Mouse (Mus musculus): ENCODE data around the gene Ipcef1. TPM values are rescaled to one million over a fixed set of nuclear protein-coding genes. Genes with fewer than 3 reads are reported as not detected.
"Not testable (repeated sequence)": the region's sequence is repeated elsewhere in the genome, so short reads cannot be mapped to it uniquely, and the experiment has no call there.

The Ipcef1 gene
- polyA plus RNA-seq, 1 experiment from 2014 or later = 0.51 TPM

- Histone ChIP-seq H3K27me3 (replicated peaks) (no peaks in the 10 kb centered on the region), H3K36me3 (no peaks in the 10 kb centered on the region), H3K4me2 (no peak overlapping the region), H3K9me3 (no peaks in the 10 kb centered on the region), H3K4me3 (replicated peaks) (no peak overlapping the region), H3K4me1 (no peaks in the 10 kb centered on the region), H3K9ac (no peak overlapping the region), H3K27ac (no peak overlapping the region)
- ATAC-seq (ENCODE audit: insufficient read depth, low FRiP score, low read depth) = no peak
- WGBS = 81% methylated on average over 2 of the region's 2 CpGs
Measured at GRCm38 (mm10) chr10:7033459-7033858, 18.8 kb downstream of the Ipcef1 start.

DNA sequence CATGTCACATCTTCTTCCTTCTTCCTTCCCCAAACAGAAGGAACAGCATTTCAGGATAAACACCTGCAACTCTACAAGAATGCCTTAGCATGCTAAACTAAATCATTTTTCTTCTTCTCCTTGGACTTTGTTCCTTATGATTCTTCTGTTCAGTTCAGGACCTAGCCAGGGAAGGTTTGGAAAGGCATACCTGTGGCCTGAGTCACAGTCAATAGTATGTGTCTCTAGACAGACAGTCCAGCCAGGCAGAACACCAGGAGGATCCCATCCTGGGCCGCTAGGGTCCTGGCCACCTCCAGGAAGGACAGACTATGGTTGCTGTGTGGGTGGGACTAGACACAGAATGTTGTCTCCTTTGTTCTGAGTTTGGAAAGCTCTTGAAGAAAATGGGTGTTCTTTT lies 27.2 kb downstream of the Ipcef1 start:
- H3K27ac ChIP-seq = no peak overlapping the region
- H3K9me3 ChIP-seq = no peaks in the 10 kb centered on the region
- H3K27me3 ChIP-seq (replicated peaks) = no peaks in the 10 kb centered on the region
- H3K4me1 ChIP-seq = no peaks in the 10 kb centered on the region
- H3K36me3 ChIP-seq = no peaks in the 10 kb centered on the region
- ATAC-seq (ENCODE audit: insufficient read depth, low FRiP score, low read depth) = no peak
- H3K4me2 ChIP-seq = no peak overlapping the region
- 84% methylated on average over 1 of the region's 1 CpGs for WGBS
- H3K9ac ChIP-seq = no peak overlapping the region
- H3K4me3 ChIP-seq (replicated peaks) = no peak overlapping the region

DNA sequence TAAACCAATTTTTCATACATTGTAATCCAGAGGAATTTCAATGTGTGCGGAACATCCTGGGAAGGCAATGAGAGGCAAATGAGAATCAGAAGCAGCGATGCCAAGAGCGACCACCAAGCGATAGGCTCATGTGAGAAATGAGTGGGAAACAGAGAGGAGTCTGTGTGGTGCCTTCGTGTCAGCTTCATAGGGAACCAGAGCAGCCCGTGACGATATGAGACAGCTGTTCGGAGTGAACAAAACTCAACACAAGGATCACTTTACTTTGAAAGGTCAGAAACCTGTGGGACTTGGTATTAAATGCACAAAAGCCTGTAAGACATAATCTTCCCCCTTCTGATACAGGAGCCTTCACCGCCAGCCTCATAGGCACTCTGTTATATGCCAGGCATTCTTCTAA lies 31.7 kb downstream of the Ipcef1 start:
- H3K9ac ChIP-seq = no peak overlapping the region
- H3K4me3 ChIP-seq (replicated peaks) = no peak overlapping the region
- H3K4me2 ChIP-seq = no peak overlapping the region
- no peaks in the 10 kb centered on the region for H3K36me3 ChIP-seq
- ATAC-seq (ENCODE audit: insufficient read depth, low FRiP score, low read depth) = no peak
- H3K9me3 ChIP-seq = no peaks in the 10 kb centered on the region
- no peaks in the 10 kb centered on the region for H3K4me1 ChIP-seq
- H3K27ac ChIP-seq = no peak overlapping the region
- 60% methylated on average over 9 of the region's 9 CpGs for WGBS
- no peaks in the 10 kb centered on the region for H3K27me3 ChIP-seq (replicated peaks)

- Histone ChIP-seq H3K27ac (peak overlapping the region; percentile 18), H3K9me3 (no peaks in the 10 kb centered on the region), H3K36me3 (no peaks in the 10 kb centered on the region), H3K9ac (no peak overlapping the region), H3K4me1 (no peaks in the 10 kb centered on the region), H3K27me3 (replicated peaks) (no peaks in the 10 kb centered on the region), H3K4me3 (replicated peaks) (no peak overlapping the region), H3K4me2 (no peak overlapping the region)
- peak; percentile 56; the same call in 1 of the 2 replicates for ATAC-seq (ENCODE audit: insufficient read depth, low FRiP score, low read depth)
- WGBS = 41% methylated on average over 7 of the region's 7 CpGs
Measured at GRCm38 (mm10) chr10:7019781-7020386, 32.4 kb downstream of the Ipcef1 start.

GRCm38 (mm10) chr10:7015199-7015598 lies 37.1 kb downstream of the Ipcef1 start:
- ATAC-seq (ENCODE audit: insufficient read depth, low FRiP score, low read depth) = no peak
- Histone ChIP-seq H3K36me3 (no peaks in the 10 kb centered on the region), H3K27me3 (replicated peaks) (no peaks in the 10 kb centered on the region), H3K4me3 (replicated peaks) (no peak overlapping the region), H3K27ac (no peak overlapping the region), H3K4me1 (no peaks in the 10 kb centered on the region), H3K9me3 (no peaks in the 10 kb centered on the region), H3K4me2 (no peak overlapping the region), H3K9ac (no peak overlapping the region)
- WGBS = 38% methylated on average over 1 of the region's 1 CpGs

- Histone ChIP-seq H3K27me3 (replicated peaks) (no peaks in the 10 kb centered on the region), H3K9ac (no peak overlapping the region), H3K9me3 (no peaks in the 10 kb centered on the region), H3K4me2 (no peak overlapping the region), H3K4me3 (replicated peaks) (no peak overlapping the region), H3K27ac (no peak overlapping the region), H3K4me1 (no peaks in the 10 kb centered on the region), H3K36me3 (no peaks in the 10 kb centered on the region)
- WGBS = 73% methylated on average over 8 of the region's 8 CpGs
- ATAC-seq (ENCODE audit: insufficient read depth, low FRiP score, low read depth) = no peak
Measured at GRCm38 (mm10) chr10:7010543-7010942, 41.7 kb downstream of the Ipcef1 start.

DNA sequence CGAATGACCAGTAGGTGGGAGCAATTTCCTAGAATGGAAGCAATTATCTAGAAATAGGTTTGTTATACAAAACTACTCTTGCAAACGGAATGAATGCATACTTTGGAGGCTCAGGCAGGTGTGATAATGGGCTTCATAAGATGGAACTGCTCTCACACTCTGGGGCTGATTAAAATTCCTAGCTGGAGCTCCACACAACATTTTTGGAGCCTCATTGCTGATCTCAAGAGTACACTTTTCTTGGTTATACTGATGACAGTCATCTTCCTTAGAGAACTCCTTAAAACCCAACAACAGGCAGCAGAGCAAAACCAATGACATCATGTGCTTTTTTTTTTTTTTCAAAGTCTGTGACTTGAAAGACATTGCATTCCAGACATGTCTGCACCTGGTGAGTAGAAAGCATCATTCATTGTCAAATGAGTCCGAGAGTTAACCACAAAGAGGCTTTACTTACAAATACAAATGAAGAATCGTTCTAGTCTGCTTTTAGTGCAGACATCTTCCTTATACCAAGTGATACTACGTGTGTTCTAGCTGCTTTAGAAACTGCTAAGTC lies 47.2 kb downstream of the Ipcef1 start:
- Histone ChIP-seq H3K4me2 (no peak overlapping the region), H3K36me3 (no peaks in the 10 kb centered on the region), H3K4me3 (replicated peaks) (no peak overlapping the region), H3K27me3 (replicated peaks) (no peaks in the 10 kb centered on the region), H3K27ac (no peak overlapping the region), H3K4me1 (no peaks in the 10 kb centered on the region), H3K9me3 (no peaks in the 10 kb centered on the region), H3K9ac (no peak overlapping the region)
- no peak for ATAC-seq (ENCODE audit: insufficient read depth, low FRiP score, low read depth)
- WGBS = 38% methylated on average over 5 of the region's 5 CpGs

DNA sequence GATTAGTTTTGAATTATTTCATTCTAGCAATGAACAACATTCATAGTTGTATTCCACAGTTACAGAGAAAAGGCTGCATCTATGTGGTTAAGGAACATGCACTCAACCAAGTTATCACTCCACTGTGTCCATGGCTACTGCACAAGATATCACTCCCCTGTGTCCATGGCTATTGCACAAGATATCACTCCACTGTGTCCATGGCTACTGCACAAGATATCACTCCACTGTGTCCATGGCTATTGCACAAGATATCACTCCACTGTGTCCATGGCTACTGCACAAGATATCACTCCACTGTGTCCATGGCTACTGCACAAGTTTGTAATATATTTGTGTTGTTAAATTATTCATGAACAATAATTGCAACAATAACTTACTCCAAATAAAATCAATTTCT lies 48.4 kb downstream of the Ipcef1 start:
- not testable (repeated sequence) for H3K9me3 ChIP-seq; H3K36me3 ChIP-seq; ATAC-seq (ENCODE audit: insufficient read depth, low FRiP score, low read depth)

GRCm38 (mm10) chr10:6999355-6999754 lies 52.9 kb downstream of the Ipcef1 start:
- H3K4me3 ChIP-seq (replicated peaks) = no peak overlapping the region
- H3K4me1 ChIP-seq = no peaks in the 10 kb centered on the region
- WGBS = 85% methylated on average over 3 of the region's 3 CpGs
- no peak overlapping the region for H3K9ac ChIP-seq
- no peaks in the 10 kb centered on the region for H3K9me3 ChIP-seq
- no peak overlapping the region for H3K4me2 ChIP-seq
- no peaks in the 10 kb centered on the region for H3K36me3 ChIP-seq
- no peak overlapping the region for H3K27ac ChIP-seq
- H3K27me3 ChIP-seq (replicated peaks) = no peaks in the 10 kb centered on the region
- no peak for ATAC-seq (ENCODE audit: insufficient read depth, low FRiP score, low read depth)

More for the DNA sequence above, 48.4 kb downstream of the Ipcef1 start:
- H3K9ac ChIP-seq; H3K4me3 ChIP-seq (replicated peaks); H3K4me2 ChIP-seq; H3K4me1 ChIP-seq; H3K27ac ChIP-seq; H3K27me3 ChIP-seq (replicated peaks): not testable (repeated sequence)

- no peaks in the 10 kb centered on the region for H3K9me3 ChIP-seq
- ATAC-seq (ENCODE audit: insufficient read depth, low FRiP score, low read depth) = no peak
- H3K27ac ChIP-seq = no peak overlapping the region
- H3K36me3 ChIP-seq = no peaks in the 10 kb centered on the region
- no peaks in the 10 kb centered on the region for H3K27me3 ChIP-seq (replicated peaks)
- H3K4me2 ChIP-seq = no peak overlapping the region
- H3K4me3 ChIP-seq (replicated peaks) = no peak overlapping the region
- no peak overlapping the region for H3K9ac ChIP-seq
- WGBS = 82% methylated on average over 4 of the region's 4 CpGs
- no peaks in the 10 kb centered on the region for H3K4me1 ChIP-seq
Measured at GRCm38 (mm10) chr10:6998576-6999250, 53.6 kb downstream of the Ipcef1 start.

GRCm38 (mm10) chr10:6996895-6997294 lies 55.4 kb downstream of the Ipcef1 start:
- ATAC-seq (ENCODE audit: insufficient read depth, low FRiP score, low read depth) = no peak
- no peak overlapping the region for H3K27ac ChIP-seq
- 69% methylated on average over 3 of the region's 3 CpGs for WGBS

DNA sequence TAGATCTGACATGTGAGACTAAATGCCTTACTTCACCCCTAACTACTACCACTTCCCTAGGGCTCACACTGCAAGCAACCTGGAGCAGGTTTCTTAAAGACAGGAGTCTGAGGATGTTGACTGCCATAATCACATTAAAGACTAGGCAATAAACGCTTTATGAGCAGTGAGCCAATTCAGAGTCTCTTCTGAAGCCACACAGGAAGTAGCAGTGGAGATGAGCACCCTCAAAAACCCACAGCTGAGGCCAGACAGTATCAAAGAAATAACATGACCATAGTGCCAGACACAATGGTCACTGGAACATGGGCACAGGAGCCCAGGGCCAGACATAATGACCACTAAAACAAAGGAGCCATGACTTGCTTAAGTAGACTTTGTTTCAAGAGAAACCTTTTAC lies 63.7 kb downstream of the Ipcef1 start:
- H3K27ac ChIP-seq = no peak overlapping the region
- no peaks in the 10 kb centered on the region for H3K9me3 ChIP-seq
- 76% methylated on average over 1 of the region's 1 CpGs for WGBS
- no peaks in the 10 kb centered on the region for H3K27me3 ChIP-seq (replicated peaks)
- no peaks in the 10 kb centered on the region for H3K4me1 ChIP-seq
- H3K9ac ChIP-seq = no peak overlapping the region
- H3K36me3 ChIP-seq = no peaks in the 10 kb centered on the region
- no peak overlapping the region for H3K4me2 ChIP-seq
- no peak overlapping the region for H3K4me3 ChIP-seq (replicated peaks)
- no peak for ATAC-seq (ENCODE audit: insufficient read depth, low FRiP score, low read depth)

More at GRCm38 (mm10) chr10:6996895-6997294, 55.4 kb downstream of the Ipcef1 start:
- no peaks in the 10 kb centered on the region for H3K27me3 ChIP-seq (replicated peaks)
- H3K4me3 ChIP-seq (replicated peaks) = no peak overlapping the region
- no peak overlapping the region for H3K4me2 ChIP-seq
- H3K36me3 ChIP-seq = no peaks in the 10 kb centered on the region
- no peaks in the 10 kb centered on the region for H3K9me3 ChIP-seq
- H3K4me1 ChIP-seq = no peaks in the 10 kb centered on the region
- H3K9ac ChIP-seq = no peak overlapping the region

Data from stomach, embryonic 15.5 days (tissue).